Mouse (Mus musculus) forebrain, postnatal 0 days (tissue): ENCODE measurements around the gene Wdr82. TPM values are rescaled to one million over a fixed set of nuclear protein-coding genes. Genes with fewer than 3 reads are reported as not detected.
A peak's percentile ranks its signal among the peaks of the same experiment; 100 is the strongest.

Experiments used
- ATAC-seq: fragments of 200-750 bp; cut with Nextera tagmentation; 2 replicates; pipeline ENCODE4 v1.8.0; 2017; ENCODE audit warnings: mild to moderate bottlenecking, moderate library complexity
- DNase-seq: peaks from one replicate; pipeline ENCODE4 v3.0.0-alpha.2; 2015
- H3K27ac ChIP-seq: fragments of 300-500 bp; sonication (generic); 2 replicates; pipeline ENCODE4 v1.5.1; 2014; ENCODE audit warnings: low read depth, mild to moderate bottlenecking, antibody characterized with exemption, low read length, moderate library complexity, mixed read lengths
- H3K27me3 ChIP-seq: fragments of 300-500 bp; sonication (generic); 2 replicates; pipeline ENCODE4 v1.6.1; 2014; ENCODE audit warnings: mild to moderate bottlenecking, low read length, mixed read lengths; ENCODE audit not compliant: insufficient read depth
- H3K36me3 ChIP-seq: fragments of 300-500 bp; sonication (generic); 2 replicates; pipeline ENCODE4 v1.6.1; 2014; ENCODE audit warnings: mild to moderate bottlenecking, moderate library complexity; ENCODE audit not compliant: insufficient read depth
- H3K4me1 ChIP-seq: fragments of 300-500 bp; sonication (generic); 2 replicates; pipeline ENCODE4 v1.6.1; 2014; ENCODE audit warnings: antibody characterized with exemption; ENCODE audit not compliant: insufficient read depth
- H3K4me2 ChIP-seq: fragments of 300-500 bp; sonication (generic); 2 replicates; pipeline ENCODE4 v1.6.1; 2014; ENCODE audit warnings: low read depth, mild to moderate bottlenecking, moderate library complexity
- H3K4me3 ChIP-seq: fragments of 300-500 bp; sonication (generic); 2 replicates; pipeline ENCODE4 v1.5.1; 2014; ENCODE audit warnings: low read depth, low read length, mixed read lengths
- H3K9ac ChIP-seq: fragments of 300-500 bp; sonication (generic); 2 replicates; pipeline ENCODE4 v1.6.1; 2014; ENCODE audit warnings: mild to moderate bottlenecking
- H3K9me3 ChIP-seq: fragments of 300-500 bp; sonication (generic); 2 replicates; pipeline ENCODE4 v1.6.1; 2016; ENCODE audit warnings: low read length
- CTCF ChIP-seq: sonication (generic); IDR thresholded peaks from 2 replicates; pipeline ENCODE4 v1.5.1; 2016; ENCODE audit warnings: antibody characterized with exemption, control low read depth, low read depth
- WGBS: fragments of 180-500 bp; shearing (Covaris S2); extraction: QIAGEN DNeasy Blood & Tissue Kit; methylation state at CpG from one replicate; pipeline ENCODE4 v1.1.7; 2014; 5-methylcytosine and 5-hydroxymethylcytosine counted together
- polyA plus RNA-seq: library from polyadenylated mRNA; unstranded; fragments of >200 nt; fragmentation: Nextera tagmentation; extraction: Ambion mirVana; gene quantifications from 2 replicates; pipeline ENCODE4 v1.2.1, GENCODE M21; 2015
- total RNA-seq: library from RNA; depleted of rRNA; stranded (reverse); fragments of >200 nt; gene quantifications from 2 replicates; pipeline ENCODE4 v1.2.3, GENCODE M21; 2014

Wdr82 gene
- total and polyA plus RNA-seq, 2 experiments from 2014 or later: 32.5 to 261 TPM

- no peak for ATAC-seq
- no peak overlapping the region for H3K4me3 ChIP-seq
- H3K27ac ChIP-seq: no peak overlapping the region
- WGBS: 95% methylated on average over 3 of the region's 3 CpGs
- no peak overlapping the region for H3K9ac ChIP-seq
- TF ChIP-seq CTCF: no peak
- H3K27me3 ChIP-seq: no peaks in the 10 kb centered on the region
- no peaks in the 10 kb centered on the region for H3K9me3 ChIP-seq
- H3K4me2 ChIP-seq: no peak overlapping the region
- H3K4me1 ChIP-seq: peaks cover under 1% of the 10 kb centered on the region; the same call in 1 of the 2 replicates
- peaks cover 73% of the 10 kb centered on the region for H3K36me3 ChIP-seq
- no peak for DNase-seq
Observed at GRCm38 (mm10) chr9:106179964-106180363, 9.2 kb downstream of the Wdr82 start.

DNA sequence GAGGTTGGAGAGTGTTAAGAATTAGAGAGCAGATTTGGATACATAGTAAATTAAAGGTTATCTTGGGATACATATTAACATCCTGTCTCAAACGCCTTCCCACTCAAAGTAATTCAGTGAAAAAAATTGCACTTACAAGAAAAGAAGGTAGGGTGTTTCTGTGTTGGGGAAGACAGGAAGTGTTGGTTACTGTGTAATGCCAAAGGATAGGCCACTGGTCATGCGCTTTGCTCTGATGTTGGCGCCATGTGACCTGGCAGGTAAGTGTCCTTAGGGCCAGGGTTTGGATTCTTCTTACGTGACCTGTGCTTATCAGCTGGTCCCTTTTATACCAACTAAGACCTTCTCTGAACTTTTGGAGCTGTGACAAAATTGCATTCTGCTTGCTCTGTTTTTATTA, 11.4 kb downstream of the Wdr82 start:
- Histone ChIP-seq H3K9me3 (no peaks in the 10 kb centered on the region), H3K36me3 (peaks cover 83% of the 10 kb centered on the region), H3K27me3 (no peaks in the 10 kb centered on the region), H3K4me3 (no peak overlapping the region), H3K4me2 (no peak overlapping the region), H3K4me1 (no peaks in the 10 kb centered on the region), H3K9ac (no peak overlapping the region), H3K27ac (no peak overlapping the region)
- 94% methylated on average over 4 of the region's 4 CpGs for WGBS
- DNase-seq: no peak
- no peak for ATAC-seq
- no peak for TF ChIP-seq CTCF

DNA sequence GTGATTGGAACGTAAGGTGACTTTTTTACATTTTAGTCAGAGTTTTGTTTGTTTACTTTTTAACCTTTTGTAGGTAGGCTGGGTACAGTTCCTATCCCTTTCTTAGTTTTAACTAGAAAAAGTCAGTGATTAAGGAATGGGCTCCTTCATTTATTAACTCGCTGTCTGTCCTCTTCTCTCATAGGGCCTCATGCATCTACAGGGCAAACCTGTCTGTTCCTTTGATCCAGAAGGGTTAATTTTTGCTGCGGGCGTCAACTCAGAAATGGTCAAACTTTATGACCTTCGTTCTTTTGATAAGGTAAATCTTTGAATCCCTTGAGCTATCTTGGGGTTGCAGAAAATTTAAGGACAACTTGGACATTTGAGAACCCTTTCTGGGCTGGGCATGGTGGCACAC, 13.3 kb downstream of the Wdr82 start:
- Histone ChIP-seq H3K27ac (no peak overlapping the region), H3K36me3 (peaks cover 88% of the 10 kb centered on the region), H3K4me3 (no peak overlapping the region), H3K4me2 (no peak overlapping the region), H3K9me3 (no peaks in the 10 kb centered on the region), H3K4me1 (no peaks in the 10 kb centered on the region), H3K27me3 (no peaks in the 10 kb centered on the region), H3K9ac (no peak overlapping the region)
- ATAC-seq: no peak
- DNase-seq: no peak
- no peak for TF ChIP-seq CTCF
- WGBS: 95% methylated on average over 5 of the region's 5 CpGs

- DNase-seq (no peak), ATAC-seq (no peak)
- peaks cover 59% of the 10 kb centered on the region for H3K36me3 ChIP-seq
- H3K4me2 ChIP-seq: no peak overlapping the region
- H3K27me3 ChIP-seq: no peaks in the 10 kb centered on the region
- no peak overlapping the region for H3K9ac ChIP-seq
- 97% methylated on average over 1 of the region's 1 CpGs for WGBS
- H3K27ac ChIP-seq: no peak overlapping the region
- H3K4me1 ChIP-seq: no peaks in the 10 kb centered on the region
- TF ChIP-seq CTCF: no peak
- H3K9me3 ChIP-seq: no peaks in the 10 kb centered on the region
- no peak overlapping the region for H3K4me3 ChIP-seq
Observed at GRCm38 (mm10) chr9:106191355-106191754, 20.6 kb downstream of the Wdr82 start.

GRCm38 (mm10) chr9:106192024-106192423, 21.3 kb downstream of the Wdr82 start:
- Histone ChIP-seq H3K9ac (no peak overlapping the region), H3K4me3 (no peak overlapping the region), H3K9me3 (no peaks in the 10 kb centered on the region), H3K27ac (no peak overlapping the region), H3K4me1 (no peaks in the 10 kb centered on the region), H3K36me3 (peaks cover 52% of the 10 kb centered on the region), H3K4me2 (no peak overlapping the region), H3K27me3 (no peaks in the 10 kb centered on the region)
- ATAC-seq: no peak
- no peak for TF ChIP-seq CTCF
- no peak for DNase-seq
- 94% methylated on average over 8 of the region's 8 CpGs for WGBS

- no peak for TF ChIP-seq CTCF
- no peak for ATAC-seq
- WGBS: 96% methylated on average over 1 of the region's 1 CpGs
- H3K4me2 ChIP-seq: no peak overlapping the region
- no peaks in the 10 kb centered on the region for H3K9me3 ChIP-seq
- no peak overlapping the region for H3K9ac ChIP-seq
- no peaks in the 10 kb centered on the region for H3K27me3 ChIP-seq
- H3K4me1 ChIP-seq: no peaks in the 10 kb centered on the region
- H3K4me3 ChIP-seq: no peak overlapping the region
- no peak overlapping the region; the same call in 1 of the 2 replicates for H3K27ac ChIP-seq
- no peak for DNase-seq
- peaks cover 42% of the 10 kb centered on the region for H3K36me3 ChIP-seq
Observed at GRCm38 (mm10) chr9:106192998-106193397, 22.3 kb downstream of the Wdr82 start.

GRCm38 (mm10) chr9:106193930-106194807, 23.4 kb downstream of the Wdr82 start:
- 84% methylated on average over 8 of the region's 8 CpGs for WGBS
- Histone ChIP-seq H3K9me3 (no peaks in the 10 kb centered on the region), H3K4me3 (no peak overlapping the region), H3K27ac (0 out of 2 replicates have a peak overlapping the region, but pooled peaks have one; percentile 9), H3K4me1 (no peaks in the 10 kb centered on the region), H3K9ac (no peak overlapping the region), H3K27me3 (no peaks in the 10 kb centered on the region), H3K36me3 (peaks cover 31% of the 10 kb centered on the region), H3K4me2 (no peak overlapping the region)
- DNase-seq: no peak
- no peak for ATAC-seq
- no peak for TF ChIP-seq CTCF
